In the genomic region with DNA sequence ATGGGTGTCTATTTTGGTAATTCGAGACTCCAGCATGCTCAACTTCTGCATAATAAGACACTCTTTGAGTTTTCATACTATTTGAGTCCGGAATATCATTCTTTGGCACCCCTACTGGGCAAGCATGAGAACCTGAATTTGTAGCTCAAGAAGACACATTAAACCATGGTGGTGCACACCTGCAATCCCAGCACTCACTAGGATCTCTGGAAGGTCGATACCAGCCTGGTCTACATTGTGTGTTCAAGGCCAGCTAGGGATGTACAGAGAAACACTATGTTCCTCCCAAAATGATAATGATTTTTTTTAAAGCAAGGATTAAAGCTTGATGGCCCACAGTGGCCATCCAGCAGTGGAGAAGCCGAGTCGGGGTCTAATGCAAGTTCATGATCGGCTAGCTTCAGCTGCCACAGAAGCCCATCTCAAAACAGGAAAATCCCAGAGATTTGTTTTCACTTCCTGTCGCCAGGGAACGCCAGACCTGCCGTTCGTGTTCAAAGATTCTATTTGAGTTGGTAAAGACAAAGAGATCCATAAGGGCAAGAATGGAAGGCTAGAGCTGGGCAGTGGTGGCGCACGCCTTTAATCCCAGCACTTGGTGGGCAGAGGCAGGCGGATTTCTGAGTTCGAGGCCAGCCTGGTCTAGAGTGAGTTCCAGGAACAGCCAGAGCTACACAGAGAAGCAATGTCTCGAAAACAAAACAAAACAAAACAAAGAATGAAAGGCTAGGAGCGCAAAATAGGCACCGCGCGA, we compare ENCODE assay signal across 7 mouse cellular contexts. TPM values are rescaled to one million over a fixed set of nuclear protein-coding genes. Genes with fewer than 3 reads are reported as not detected.
DNase-seq lines count a peak whose midpoint lies in the region; ATAC-seq and TF ChIP-seq lines count a peak whose summit lies in the region.

No protein-coding gene starts in this region.

- DNase-seq in forebrain, embryonic 10.5 days (ENCODE audit: extremely low spot score, low spot score): no peak
- no peak for DNase-seq in stomach, postnatal 0 days (ENCODE audit: low spot score)
- DNase-seq in left cerebral cortex, postnatal 25 days (ENCODE audit: low spot score in 2 of 2): no peak
- DNase-seq in kidney, postnatal 14 days: no peak

- intact Hi-C loops in left cerebral cortex, postnatal 25 days (cut with DNase I): loop anchor here (1.0 kb wide), 1 partner anchor 28 kb away; no protein-coding TSS in a partner anchor

- peak overlapping the region; percentile 35; the same call in 1 of the 2 replicates for H3K9ac ChIP-seq in limb, embryonic 15.5 days
- peak overlapping the region; percentile 55 for H3K9ac ChIP-seq in stomach, postnatal 0 days (ENCODE audit: low read length)

- 40% methylated on average over 19 of the region's 19 CpGs for WGBS in forebrain, embryonic 10.5 days
- 38% methylated on average over 19 of the region's 19 CpGs for WGBS in limb, embryonic 15.5 days
- 35% methylated on average over 19 of the region's 19 CpGs for WGBS in stomach, postnatal 0 days

- H3K4me2 ChIP-seq in limb, embryonic 15.5 days: peak overlapping the region; percentile 46
- H3K4me2 ChIP-seq in stomach, postnatal 0 days (replicated peaks; ENCODE audit: low read depth): peak overlapping the region; percentile 52

- H3K27me3 ChIP-seq in megakaryocyte, embryonic 14.5 days (replicated peaks): no peaks in the 10 kb centered on the region
- no peaks in the 10 kb centered on the region for H3K27me3 ChIP-seq in forebrain, embryonic 10.5 days (ENCODE audit: poor library complexity, severe bottlenecking)
- no peaks in the 10 kb centered on the region for H3K27me3 ChIP-seq in limb, embryonic 15.5 days
- H3K27me3 ChIP-seq in stomach, postnatal 0 days (ENCODE audit: control insufficient read depth, insufficient read depth, low read length): no peaks in the 10 kb centered on the region

- peaks cover 14% of the 10 kb centered on the region for H3K36me3 ChIP-seq in megakaryocyte, embryonic 14.5 days (replicated peaks; ENCODE audit: low read length)
- H3K36me3 ChIP-seq in forebrain, embryonic 10.5 days (replicated peaks): peaks cover 18% of the 10 kb centered on the region
- 0 out of 2 replicates have a peak, but pooled peaks cover 8% of the 10 kb centered on the region for H3K36me3 ChIP-seq in limb, embryonic 15.5 days
- no peaks in the 10 kb centered on the region for H3K36me3 ChIP-seq in stomach, postnatal 0 days (ENCODE audit: control insufficient read depth, insufficient read depth, low read length)

- no peaks in the 10 kb centered on the region for H3K9me3 ChIP-seq in megakaryocyte, embryonic 14.5 days
- H3K9me3 ChIP-seq in forebrain, embryonic 10.5 days: 0 out of 2 replicates have a peak, but pooled peaks cover 3% of the 10 kb centered on the region
- H3K9me3 ChIP-seq in limb, embryonic 15.5 days: no peaks in the 10 kb centered on the region
- H3K9me3 ChIP-seq in stomach, postnatal 0 days (ENCODE audit: control insufficient read depth, low read length): no peaks in the 10 kb centered on the region

- no peak for ATAC-seq in megakaryocyte, adult 5-6 weeks (ENCODE audit: poor library complexity, severe bottlenecking)
- ATAC-seq in limb, embryonic 15.5 days (ENCODE audit: insufficient number of reproducible peaks, low FRiP score, low TSS enrichment, low read depth): no peak
- no peak for ATAC-seq in stomach, postnatal 0 days (ENCODE audit: low FRiP score, low TSS enrichment)

- peak overlapping the region; percentile 95 for H3K4me3 ChIP-seq in megakaryocyte, embryonic 14.5 days (replicated peaks)
- peak overlapping the region; percentile 78 for H3K4me3 ChIP-seq in forebrain, embryonic 10.5 days
- H3K4me3 ChIP-seq in limb, embryonic 15.5 days: peak overlapping the region; percentile 69
- H3K4me3 ChIP-seq in stomach, postnatal 0 days (ENCODE audit: low read depth, low read length): peak overlapping the region; percentile 29

- peak; percentile 37 for TF ChIP-seq CTCF in stomach, postnatal 0 days (IDR thresholded peaks at IDR 0.05; ENCODE audit: low read depth)

- no peak for TF ChIP-seq EP300 in stomach, postnatal 0 days (optimal IDR thresholded peaks at IDR 0.05)

- peaks cover 58% of the 10 kb centered on the region for H3K4me1 ChIP-seq in megakaryocyte, embryonic 14.5 days
- peaks cover 38% of the 10 kb centered on the region for H3K4me1 ChIP-seq in forebrain, embryonic 10.5 days
- peaks cover 18% of the 10 kb centered on the region for H3K4me1 ChIP-seq in limb, embryonic 15.5 days
- H3K4me1 ChIP-seq in stomach, postnatal 0 days (replicated peaks; ENCODE audit: control insufficient read depth, insufficient read depth): peaks cover 5% of the 10 kb centered on the region; the same call in 1 of the 2 replicates

- H3K27ac ChIP-seq in forebrain, embryonic 10.5 days: peak overlapping the region; percentile 98
- H3K27ac ChIP-seq in limb, embryonic 15.5 days: peak overlapping the region; percentile 81
- H3K27ac ChIP-seq in stomach, postnatal 0 days (replicated peaks): peak overlapping the region; percentile 81

RNA-seq across cellular contexts. Expression of gene Lsm4, which starts 0.5 kb away (rescaled TPM):
- 103 and 569 TPM in 2 replicates for polyA plus RNA-seq in megakaryocyte, embryonic 14.5 days (2012; ENCODE audit: insufficient read depth, low replicate concordance)
- total RNA-seq in megakaryocyte, adult 5-6 weeks (2015): 82.1 and 84.4 TPM in 2 replicates
- 106 and 151 TPM in 2 replicates for total RNA-seq in megakaryocyte, adult 5-6 weeks (2017)
- polyA plus RNA-seq in forebrain, embryonic 10.5 days (2016; fragmentation: Nextera tagmentation; extraction: Ambion mirVana): 336 and 339 TPM in 2 replicates
- 199 and 201 TPM in 2 replicates for polyA plus RNA-seq in limb, embryonic 15.5 days (2015; fragmentation: Nextera tagmentation; extraction: Ambion mirVana)
- polyA plus RNA-seq in stomach, postnatal 0 days (2015; fragmentation: Nextera tagmentation; extraction: Ambion mirVana): 141 and 147 TPM in 2 replicates
- 10 to 100 TPM; 62.9 to 63.5 TPM for total RNA-seq in left cerebral cortex, postnatal 25 days (2021)

RNA-seq across cellular contexts. Expression of gene Pgpep1, which starts 12.3 kb away (rescaled TPM):
- polyA plus RNA-seq in megakaryocyte, embryonic 14.5 days (2012; ENCODE audit: insufficient read depth, low replicate concordance): 10.2 and 10.5 TPM in 2 replicates
- total RNA-seq in megakaryocyte, adult 5-6 weeks (2015): 5.7 and 6.8 TPM in 2 replicates
- total RNA-seq in megakaryocyte, adult 5-6 weeks (2017): 1.5 and 4.0 TPM in 2 replicates
- polyA plus RNA-seq in forebrain, embryonic 10.5 days (2016; fragmentation: Nextera tagmentation; extraction: Ambion mirVana): 40.5 and 49.3 TPM in 2 replicates
- 57.5 and 60.7 TPM in 2 replicates for polyA plus RNA-seq in limb, embryonic 15.5 days (2015; fragmentation: Nextera tagmentation; extraction: Ambion mirVana)
- 23.3 and 25.2 TPM in 2 replicates for polyA plus RNA-seq in stomach, postnatal 0 days (2015; fragmentation: Nextera tagmentation; extraction: Ambion mirVana)
- total RNA-seq in left cerebral cortex, postnatal 25 days (2021): 10 to 100 TPM; 12.7 to 18.1 TPM

RNA-seq across cellular contexts. Expression of gene Jund, which starts 26.2 kb away (rescaled TPM):
- polyA plus RNA-seq in megakaryocyte, embryonic 14.5 days (2012; ENCODE audit: insufficient read depth, low replicate concordance): 972 and 2,520 TPM in 2 replicates
- total RNA-seq in megakaryocyte, adult 5-6 weeks (2015): 26.7 and 44.1 TPM in 2 replicates
- 24.0 and 28.9 TPM in 2 replicates for total RNA-seq in megakaryocyte, adult 5-6 weeks (2017)
- polyA plus RNA-seq in forebrain, embryonic 10.5 days (2016; fragmentation: Nextera tagmentation; extraction: Ambion mirVana): 49.6 and 50.9 TPM in 2 replicates
- polyA plus RNA-seq in limb, embryonic 15.5 days (2015; fragmentation: Nextera tagmentation; extraction: Ambion mirVana): 69.8 and 81.5 TPM in 2 replicates
- polyA plus RNA-seq in stomach, postnatal 0 days (2015; fragmentation: Nextera tagmentation; extraction: Ambion mirVana): 78.3 and 108 TPM in 2 replicates
- total RNA-seq in left cerebral cortex, postnatal 25 days (2021): 100 to 1,000 TPM; 209 to 225 TPM

RNA-seq across cellular contexts. Expression of gene Iqcn, which starts 30.8 kb away (rescaled TPM):
- polyA plus RNA-seq in megakaryocyte, embryonic 14.5 days (2012; ENCODE audit: insufficient read depth, low replicate concordance): not detected in 2 replicates
- total RNA-seq in megakaryocyte, adult 5-6 weeks (2015): 0.11 and 0.27 TPM in 2 replicates
- 0.04 TPM in 1 of 2 replicates, not detected in the other for total RNA-seq in megakaryocyte, adult 5-6 weeks (2017)
- polyA plus RNA-seq in forebrain, embryonic 10.5 days (2016; fragmentation: Nextera tagmentation; extraction: Ambion mirVana): 0.02 TPM in 1 of 2 replicates, not detected in the other
- polyA plus RNA-seq in limb, embryonic 15.5 days (2015; fragmentation: Nextera tagmentation; extraction: Ambion mirVana): 0.04 TPM in 2 replicates
- polyA plus RNA-seq in stomach, postnatal 0 days (2015; fragmentation: Nextera tagmentation; extraction: Ambion mirVana): 0.05 TPM in 1 of 2 replicates, not detected in the other
- under 1 TPM; 0.18 to 0.30 TPM for total RNA-seq in left cerebral cortex, postnatal 25 days (2021)

RNA-seq across cellular contexts. Expression of gene Gdf15, which starts 40.2 kb away (rescaled TPM):
- polyA plus RNA-seq in megakaryocyte, embryonic 14.5 days (2012; ENCODE audit: insufficient read depth, low replicate concordance): 2.5 and 4.5 TPM in 2 replicates
- total RNA-seq in megakaryocyte, adult 5-6 weeks (2015): not detected in 2 replicates
- total RNA-seq in megakaryocyte, adult 5-6 weeks (2017): not detected in 2 replicates
- not detected in 2 replicates for polyA plus RNA-seq in forebrain, embryonic 10.5 days (2016; fragmentation: Nextera tagmentation; extraction: Ambion mirVana)
- 0.16 and 0.24 TPM in 2 replicates for polyA plus RNA-seq in limb, embryonic 15.5 days (2015; fragmentation: Nextera tagmentation; extraction: Ambion mirVana)
- polyA plus RNA-seq in stomach, postnatal 0 days (2015; fragmentation: Nextera tagmentation; extraction: Ambion mirVana): 0.30 and 0.33 TPM in 2 replicates
- total RNA-seq in left cerebral cortex, postnatal 25 days (2021): not detected

Comparison
In these comparisons a context has a peak if more than half of its experiments do, and no peak if none do; other contexts are left out.
1. H3K4me3 ChIP-seq: peak in every context shown above with its lines; median percentile 95 in megakaryocyte, embryonic 14.5 days; 78 in forebrain, embryonic 10.5 days; 69 in limb, embryonic 15.5 days; 29 in stomach, postnatal 0 days.